Mouse (Mus musculus) urinary bladder, adult 2 months (tissue): Measurements from ENCODE around the gene Gm49393. TPM values are rescaled to one million over a fixed set of nuclear protein-coding genes. Genes with fewer than 3 reads are reported as not detected.

Source experiments
- DNase-seq: peaks from one replicate; pipeline ENCODE4 v3.0.0; 2022; ENCODE audit warnings: low spot score
- polyA plus RNA-seq: library from polyadenylated mRNA; depleted of rRNA; stranded (reverse); fragments of >200 nt; gene quantifications from 2 replicates; pipeline ENCODE4 v1.2.3, GENCODE M21; 2012; rRNA removed

Gm49393 gene
- polyA plus RNA-seq, 1 experiment: not detected

GRCm38 (mm10) chr13:60809690-60810089, 125.7 kb downstream of the Gm49393 start:
- no peak for DNase-seq

Other genes with a start within 250 kb of the Gm49393 start
- not detected in 2 replicates for gene BC051665, start 149.2 kb downstream of the Gm49393 start, polyA plus RNA-seq
- 0.25 TPM in 1 of 2 replicates, not detected in the other for gene Ctsll3, start 132.7 kb downstream of the Gm49393 start, polyA plus RNA-seq
- 0.32 TPM in 2 replicates for gene 4930486L24Rik, start 71.1 kb downstream of the Gm49393 start, polyA plus RNA-seq
- 0.27 and 0.32 TPM in 2 replicates for gene Gm49392, start 38.7 kb downstream of the Gm49393 start, polyA plus RNA-seq
- gene Ctla2b, start 38.1 kb downstream of the Gm49393 start, polyA plus RNA-seq: 4.5 and 7.3 TPM in 2 replicates
- gene Tpbpb, start 30.7 kb downstream of the Gm49393 start, polyA plus RNA-seq: not detected in 2 replicates
- 6.3 and 7.0 TPM in 2 replicates for gene Gm49391, start 981 bp upstream of the Gm49393 start, polyA plus RNA-seq
- 25.8 and 35.2 TPM in 2 replicates for gene Ctla2a, start 1.0 kb upstream of the Gm49393 start, polyA plus RNA-seq
- 0.04 and 0.11 TPM in 2 replicates for gene Tpbpa, start 6.4 kb upstream of the Gm49393 start, polyA plus RNA-seq
- gene Ctsj, start 70.4 kb upstream of the Gm49393 start, polyA plus RNA-seq: not detected in 2 replicates
- not detected in 2 replicates for gene Ctsq, start 105.0 kb upstream of the Gm49393 start, polyA plus RNA-seq
- not detected in 2 replicates for gene Ctsr, start 228.7 kb upstream of the Gm49393 start, polyA plus RNA-seq